Mouse (Mus musculus) brain, embryonic 18.5 days (tissue): ENCODE results near the gene Ipo5.

ENCODE experiments used
- DNase-seq: peaks from one replicate; pipeline ENCODE4 v3.0.0-alpha.2; 2012; ENCODE audit warnings: low read depth, low spot score

The Ipo5 gene

GRCm38 (mm10) chr14:120921805-120922204 is 10.8 kb downstream of the Ipo5 start:
- DNase-seq, result no peak

DNA sequence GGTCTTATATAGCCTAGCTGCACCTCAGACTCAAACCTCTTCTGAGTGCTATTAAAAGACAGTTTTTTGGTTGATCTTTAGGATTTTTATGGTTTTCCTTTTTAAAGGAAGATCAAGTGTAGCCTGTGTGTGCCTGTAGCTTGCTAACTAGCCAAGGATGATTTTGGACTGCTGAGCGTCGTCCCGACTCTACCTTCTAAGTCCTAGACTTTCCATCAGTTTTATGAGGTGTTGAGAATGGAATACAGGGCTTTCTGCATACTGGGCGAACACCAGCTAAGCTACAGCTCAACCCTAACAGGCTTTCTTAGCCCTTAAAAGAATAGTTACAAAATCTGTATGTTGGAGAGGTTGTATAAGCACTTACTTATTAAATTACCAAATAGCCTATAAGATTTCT is 13.0 kb downstream of the Ipo5 start:
- DNase-seq, result no peak

GRCm38 (mm10) chr14:120925731-120926585 is 14.9 kb downstream of the Ipo5 start:
- DNase-seq, result no peak

DNA sequence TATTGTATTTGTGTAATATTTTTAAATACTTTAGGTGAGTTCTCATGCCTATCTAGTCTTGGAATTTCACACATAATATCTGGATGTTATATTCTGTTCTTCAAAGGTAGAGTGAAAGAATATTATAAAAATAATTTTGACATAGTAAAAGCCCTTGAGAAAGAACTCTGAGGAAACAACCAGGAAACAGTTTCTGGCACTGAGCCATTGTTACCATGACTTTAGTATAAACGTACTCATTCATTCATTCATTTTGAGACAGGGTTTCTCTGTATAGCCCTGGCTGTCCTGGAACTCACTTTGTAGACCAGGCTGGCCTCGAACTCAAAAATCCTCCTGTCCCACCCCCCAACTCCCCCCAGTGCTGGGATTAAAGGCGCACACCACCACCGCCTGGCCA is 20.2 kb downstream of the Ipo5 start:
- no peak for DNase-seq

- no peak for DNase-seq
Observed at GRCm38 (mm10) chr14:120933624-120934023, 22.6 kb downstream of the Ipo5 start.

DNA sequence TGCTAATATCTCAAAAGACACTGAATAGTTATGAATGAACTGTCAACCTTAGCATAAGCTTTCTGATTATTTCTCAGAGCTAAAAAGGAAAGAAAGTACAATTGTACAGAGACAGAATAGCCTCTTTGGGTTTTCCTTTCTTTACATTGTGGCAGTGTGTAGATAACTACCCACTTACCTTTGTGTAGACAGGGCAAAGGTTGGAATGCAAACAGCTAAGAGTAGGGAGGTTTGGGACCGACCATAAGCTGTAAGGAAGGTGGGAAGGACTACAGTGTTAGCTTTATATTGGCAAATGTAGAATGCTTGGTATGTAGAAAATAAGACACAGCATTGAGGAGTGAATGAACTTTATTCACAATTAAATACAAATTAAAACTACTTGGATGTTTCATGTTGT is 26.1 kb downstream of the Ipo5 start:
- no peak for DNase-seq

DNA sequence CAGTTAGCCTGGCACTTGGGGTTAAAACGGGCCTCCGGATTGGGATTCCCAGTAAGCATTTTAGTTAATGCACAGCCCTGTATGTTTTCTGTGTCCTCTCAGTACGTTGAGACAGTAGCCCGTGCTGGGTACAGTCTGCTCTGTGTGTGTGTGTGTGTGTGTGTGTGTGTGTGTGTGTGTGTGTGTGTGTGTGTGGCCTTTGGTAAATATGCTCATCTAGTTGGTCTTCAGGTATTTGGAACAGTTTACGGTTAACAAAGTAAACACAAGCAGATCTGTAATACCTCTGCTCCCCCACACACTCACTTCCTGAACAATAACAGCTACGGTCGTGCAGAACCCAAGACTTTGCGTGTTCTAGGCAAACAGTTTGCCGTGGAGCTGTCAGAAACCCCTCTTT is 31.8 kb downstream of the Ipo5 start:
- no peak for DNase-seq

- DNase-seq, result no peak
Observed at GRCm38 (mm10) chr14:120945146-120945545, 34.1 kb downstream of the Ipo5 start.

GRCm38 (mm10) chr14:120947104-120947503 is 36.1 kb downstream of the Ipo5 start:
- DNase-seq, result no peak

DNA sequence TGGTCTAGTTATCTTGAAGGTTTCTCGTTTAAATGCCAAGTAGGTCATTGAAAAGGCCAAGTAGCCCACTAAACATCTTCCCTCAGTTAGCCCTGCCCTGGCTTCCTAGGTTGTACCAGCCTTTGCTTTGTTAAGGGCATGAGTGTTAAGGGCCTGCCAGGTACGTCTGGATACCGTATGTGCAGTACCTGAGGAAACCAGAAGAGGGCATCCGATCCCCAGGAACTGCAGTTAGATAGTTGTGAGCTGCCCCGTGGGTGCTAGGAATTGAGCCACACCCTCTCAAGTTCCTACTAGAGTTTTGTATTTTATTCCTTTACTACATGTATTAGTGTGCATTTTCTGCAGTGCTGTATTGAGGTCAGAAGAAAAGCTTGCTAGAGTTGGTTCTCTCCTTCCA is 38.0 kb downstream of the Ipo5 start:
- no peak for DNase-seq

DNA sequence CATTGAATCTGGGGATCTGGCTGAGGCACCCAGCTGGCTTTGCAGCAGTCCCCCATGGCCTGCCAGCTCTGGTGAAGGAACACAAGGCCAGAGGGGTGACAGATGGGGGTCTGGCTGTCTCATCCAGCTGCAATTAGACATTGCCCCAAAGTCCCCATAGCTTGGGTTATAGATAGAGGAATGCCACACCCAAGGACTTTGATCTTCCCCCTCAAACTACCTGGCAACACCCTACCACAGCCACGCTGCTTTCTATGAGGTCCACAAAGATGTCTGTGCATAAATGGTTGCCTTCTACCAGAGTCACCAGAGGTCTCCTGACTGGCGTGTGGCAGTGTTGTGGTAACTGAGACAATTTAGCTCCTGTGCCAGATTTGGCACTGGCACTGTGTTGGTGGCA is 39.0 kb downstream of the Ipo5 start:
- no peak for DNase-seq

DNA sequence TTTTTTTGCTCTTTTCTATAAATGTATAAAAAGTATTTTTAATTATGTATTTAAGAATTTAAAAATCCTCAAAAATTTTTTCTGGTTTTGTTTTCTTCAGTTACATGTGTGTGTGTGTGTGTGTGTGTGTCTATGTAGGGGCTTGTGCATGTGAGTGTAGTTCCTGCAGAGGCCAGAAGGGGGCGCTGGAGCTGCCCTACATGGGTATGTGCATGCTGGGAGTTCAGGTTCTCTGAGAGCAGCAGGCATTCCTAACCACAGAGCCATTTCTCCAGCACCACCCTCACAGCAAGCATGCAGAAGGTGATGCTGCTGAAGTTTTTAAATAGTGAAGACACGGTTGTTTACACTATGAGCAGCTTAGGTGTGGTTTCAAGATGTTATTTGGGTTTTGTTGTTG is 41.4 kb downstream of the Ipo5 start:
- no peak for DNase-seq

DNA sequence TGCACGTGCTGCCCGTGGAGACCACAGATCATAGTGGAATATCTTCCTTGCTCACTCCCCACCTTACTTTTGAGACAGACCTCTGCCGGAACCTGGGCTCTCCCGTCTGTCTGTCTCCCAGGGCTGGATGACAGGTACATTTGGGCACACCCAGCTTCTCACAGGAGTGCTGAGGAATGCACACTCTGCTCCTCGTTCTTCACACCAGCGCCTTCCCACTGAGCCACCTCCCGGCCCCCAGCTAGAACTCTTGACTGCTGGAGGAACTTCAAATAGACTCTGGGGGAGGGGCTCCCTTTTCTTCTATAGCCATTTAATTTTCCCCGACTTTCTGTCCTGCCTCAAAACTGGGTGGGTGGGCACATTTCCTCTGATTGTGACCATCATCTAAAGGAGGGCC is 49.5 kb downstream of the Ipo5 start:
- DNase-seq, result no peak

DNA sequence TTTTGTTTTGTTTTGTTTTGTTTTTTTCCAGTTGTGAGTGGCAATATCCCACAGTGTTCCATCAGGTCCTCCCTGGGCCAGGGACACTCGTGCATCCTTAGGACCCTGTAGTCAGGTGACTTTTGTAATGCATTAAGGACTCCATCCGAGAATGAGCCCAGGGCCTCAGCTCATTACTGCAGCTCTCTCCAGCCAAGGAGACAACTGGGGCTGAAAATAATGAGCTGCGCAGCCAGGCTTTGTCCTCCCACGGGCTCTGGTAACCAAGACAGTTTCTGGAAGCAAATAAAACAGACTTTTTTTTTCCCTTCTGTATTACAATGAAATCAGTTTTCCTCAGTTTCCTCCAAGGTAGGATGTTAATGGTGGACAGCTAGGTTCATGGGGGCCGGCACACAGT is 50.0 kb downstream of the Ipo5 start:
- no peak for DNase-seq

DNA sequence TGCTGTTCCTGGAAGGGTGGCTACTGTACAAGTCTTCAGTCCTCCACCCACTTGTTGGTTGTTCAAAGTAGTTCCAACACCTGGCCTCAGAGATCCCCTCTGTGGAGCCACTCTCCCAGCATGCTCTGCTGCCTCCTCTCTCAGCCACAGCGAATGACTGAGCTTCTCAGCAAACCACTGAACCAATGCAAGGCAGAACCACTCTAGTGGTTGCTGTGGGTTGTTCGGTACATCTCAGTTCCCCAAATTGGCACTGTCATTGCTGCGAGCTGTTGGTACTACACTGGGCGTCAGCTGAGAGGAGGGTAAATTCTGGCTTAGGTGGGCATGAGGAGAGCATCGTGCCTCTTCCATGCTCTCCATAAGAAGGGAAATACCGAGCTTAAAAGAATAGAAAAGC is 56.0 kb downstream of the Ipo5 start:
- no peak for DNase-seq

GRCm38 (mm10) chr14:120968723-120969122 is 57.7 kb downstream of the Ipo5 start:
- DNase-seq, result no peak

DNA sequence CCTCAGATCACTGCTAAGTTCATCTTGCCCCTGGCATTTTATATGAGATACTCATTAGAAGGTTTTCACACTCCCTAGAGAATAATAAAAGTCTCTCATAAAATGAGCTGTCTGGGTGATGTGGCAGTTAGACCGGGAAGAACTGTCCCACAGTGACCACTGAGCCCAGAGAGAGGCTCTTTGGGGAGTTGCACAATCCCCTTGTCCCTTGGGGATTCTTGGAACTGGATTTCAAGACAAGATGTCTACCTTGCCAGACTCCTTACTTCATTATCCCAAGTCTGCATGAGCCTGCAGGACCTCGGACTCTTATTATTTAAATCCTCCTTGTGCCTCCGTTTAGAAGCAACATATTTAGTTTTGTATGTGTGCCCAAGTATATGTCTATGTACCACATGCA is 58.6 kb downstream of the Ipo5 start:
- no peak for DNase-seq

DNA sequence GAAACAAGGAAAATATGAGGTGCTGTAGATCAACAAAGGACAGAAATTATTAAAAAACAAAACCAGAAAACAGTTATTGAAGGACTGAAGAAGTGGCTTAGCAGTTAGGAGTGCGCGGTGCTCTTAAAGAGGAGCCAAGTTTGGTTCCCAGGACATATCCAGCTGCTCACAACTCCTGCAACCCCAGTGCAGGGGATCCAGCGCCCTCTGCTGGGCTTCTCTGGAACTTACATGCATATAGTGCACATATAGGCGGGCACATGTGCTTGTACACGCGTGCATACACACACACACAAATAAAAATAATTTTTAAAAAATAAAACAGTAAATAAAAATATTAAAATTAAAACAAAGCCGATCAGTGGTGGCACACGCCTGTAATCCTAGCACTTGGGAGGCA is 59.6 kb downstream of the Ipo5 start:
- DNase-seq, result no peak

DNA sequence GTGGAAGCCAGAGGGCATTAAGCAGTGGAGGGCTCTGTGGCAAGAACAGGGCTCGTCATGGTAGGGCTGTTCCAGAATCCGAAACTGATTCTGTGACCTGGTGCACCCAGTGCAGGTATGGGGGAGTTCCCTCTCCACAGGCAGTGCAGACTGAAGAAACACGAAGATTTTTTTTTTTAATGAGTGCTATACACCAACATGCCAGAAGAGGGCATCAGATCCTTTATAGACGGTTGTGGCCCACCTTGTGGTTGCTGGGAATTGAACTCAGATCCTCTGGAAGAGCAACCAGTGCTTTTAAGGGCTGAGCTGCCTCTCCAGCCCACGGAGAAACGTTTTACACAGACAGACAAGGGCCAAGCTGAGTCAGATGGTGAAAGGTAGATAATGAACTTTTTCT is 60.3 kb downstream of the Ipo5 start:
- DNase-seq, result no peak

GRCm38 (mm10) chr14:120979559-120979958 is 68.5 kb downstream of the Ipo5 start:
- DNase-seq, result no peak

DNA sequence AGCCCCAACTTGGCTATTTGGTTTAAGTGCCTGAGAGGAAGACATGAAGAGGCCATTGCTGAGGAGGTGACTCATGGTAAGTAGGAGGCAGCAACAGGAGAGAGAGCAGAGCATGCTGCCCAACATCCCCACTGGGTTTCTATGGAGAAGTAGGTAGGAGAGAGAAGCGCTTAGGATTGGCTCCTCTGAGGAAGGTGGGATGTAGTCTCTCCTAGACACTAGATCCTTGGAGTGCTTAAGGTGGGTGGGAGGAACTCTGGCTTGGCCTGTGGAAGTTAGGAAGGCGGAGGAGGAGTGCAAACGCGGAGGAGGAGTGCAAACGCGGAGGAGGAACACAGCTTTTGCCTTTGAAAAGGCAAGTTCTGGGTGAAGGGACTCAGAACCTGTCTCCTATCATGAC is 78.1 kb downstream of the Ipo5 start:
- no peak for DNase-seq
